Mouse (Mus musculus): ENCODE results near the gene Mecom. TPM values are rescaled to one million over a fixed set of nuclear protein-coding genes. Genes with fewer than 3 reads are reported as not detected.

Mecom gene
- total and polyA plus RNA-seq, 2 experiments from 2014 or later, result 2.6 to 5.1 TPM

DNA sequence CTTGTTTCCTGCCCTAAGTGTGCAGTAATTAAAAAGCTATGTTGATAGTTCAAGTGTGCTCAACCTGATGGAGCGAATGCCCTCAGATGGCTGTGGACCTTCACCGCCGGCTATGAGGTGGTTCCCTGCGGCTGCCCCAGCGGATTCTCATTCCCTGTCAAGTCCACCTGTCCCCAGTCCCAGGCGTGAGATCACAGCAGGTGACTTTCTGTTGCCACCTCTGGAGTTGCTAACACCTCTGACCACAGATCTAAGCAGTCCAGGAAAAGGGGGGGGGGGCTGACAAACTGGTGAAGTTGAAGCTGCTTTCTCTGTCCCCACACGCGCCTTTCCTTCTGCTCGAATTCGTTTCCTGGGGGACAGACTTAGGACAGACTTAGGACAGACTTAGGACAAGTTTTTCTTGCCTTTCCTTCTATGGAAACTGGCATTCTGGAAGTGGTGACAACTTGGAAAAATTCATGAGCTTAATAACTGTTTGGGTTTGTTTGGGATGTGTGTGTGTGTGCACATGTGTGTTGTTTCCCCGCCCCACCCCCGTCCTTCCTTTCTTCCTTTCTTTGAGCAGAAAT lies 35.3 kb downstream of the Mecom start:
- ATAC-seq (ENCODE audit: low FRiP score) (no peak), DNase-seq (ENCODE audit: low spot score) (no peak)
- Histone ChIP-seq H3K9me3 (ENCODE audit: low read length) (no peaks in the 10 kb centered on the region), H3K27me3 (ENCODE audit: insufficient read depth, low read length) (peaks cover 45% of the 10 kb centered on the region), H3K36me3 (ENCODE audit: insufficient read depth, low read length) (no peaks in the 10 kb centered on the region), H3K4me3 (ENCODE audit: low read depth, low read length) (no peak overlapping the region), H3K4me2 (ENCODE audit: low read depth, low read length, poor library complexity, severe bottlenecking) (no peak overlapping the region), H3K4me1 (ENCODE audit: insufficient read depth, low read length) (0 out of 2 replicates have a peak, but pooled peaks cover 5% of the 10 kb centered on the region), H3K9ac (replicated peaks; ENCODE audit: low read length, poor library complexity, severe bottlenecking) (no peak overlapping the region), H3K27ac (ENCODE audit: low read depth, low read length) (no peak overlapping the region)
- WGBS, result 16% methylated on average over 12 of the region's 12 CpGs
- TF ChIP-seq CTCF (IDR thresholded peaks at IDR 0.05), result no peak

DNA sequence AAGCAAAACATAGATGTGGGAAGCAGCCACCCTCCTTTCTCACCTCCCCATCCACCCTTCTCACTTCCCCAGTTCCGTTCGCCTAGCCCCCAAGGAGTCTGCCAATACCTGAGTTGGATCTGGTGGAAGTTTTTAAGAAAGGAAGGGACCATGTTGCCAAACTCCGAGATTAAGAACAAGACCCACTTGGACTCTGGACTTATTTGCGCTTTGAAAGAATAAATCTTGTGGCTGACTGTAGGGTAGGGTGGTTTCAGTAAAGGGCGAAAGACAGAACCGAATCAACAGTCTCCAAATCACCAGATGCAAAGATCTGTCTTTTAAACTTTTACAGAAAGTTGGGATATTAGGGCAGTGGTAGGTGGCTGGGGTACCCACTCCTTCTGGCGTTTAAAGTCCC lies 36.0 kb downstream of the Mecom start:
- H3K4me2 ChIP-seq (ENCODE audit: low read depth, low read length, poor library complexity, severe bottlenecking), result no peak overlapping the region
- H3K4me1 ChIP-seq (ENCODE audit: insufficient read depth, low read length), result 0 out of 2 replicates have a peak, but pooled peaks cover 8% of the 10 kb centered on the region
- no peak overlapping the region for H3K4me3 ChIP-seq (ENCODE audit: low read depth, low read length)
- 24% methylated on average over 7 of the region's 7 CpGs for WGBS
- H3K36me3 ChIP-seq (ENCODE audit: insufficient read depth, low read length), result no peaks in the 10 kb centered on the region
- no peak for TF ChIP-seq CTCF (IDR thresholded peaks at IDR 0.05)
- H3K27me3 ChIP-seq (ENCODE audit: insufficient read depth, low read length), result peaks cover 41% of the 10 kb centered on the region
- no peak for ATAC-seq (ENCODE audit: low FRiP score)
- no peak overlapping the region for H3K27ac ChIP-seq (ENCODE audit: low read depth, low read length)
- H3K9me3 ChIP-seq (ENCODE audit: low read length), result no peaks in the 10 kb centered on the region
- H3K9ac ChIP-seq (replicated peaks; ENCODE audit: low read length, poor library complexity, severe bottlenecking), result no peak overlapping the region
- no peak for DNase-seq (ENCODE audit: low spot score)

DNA sequence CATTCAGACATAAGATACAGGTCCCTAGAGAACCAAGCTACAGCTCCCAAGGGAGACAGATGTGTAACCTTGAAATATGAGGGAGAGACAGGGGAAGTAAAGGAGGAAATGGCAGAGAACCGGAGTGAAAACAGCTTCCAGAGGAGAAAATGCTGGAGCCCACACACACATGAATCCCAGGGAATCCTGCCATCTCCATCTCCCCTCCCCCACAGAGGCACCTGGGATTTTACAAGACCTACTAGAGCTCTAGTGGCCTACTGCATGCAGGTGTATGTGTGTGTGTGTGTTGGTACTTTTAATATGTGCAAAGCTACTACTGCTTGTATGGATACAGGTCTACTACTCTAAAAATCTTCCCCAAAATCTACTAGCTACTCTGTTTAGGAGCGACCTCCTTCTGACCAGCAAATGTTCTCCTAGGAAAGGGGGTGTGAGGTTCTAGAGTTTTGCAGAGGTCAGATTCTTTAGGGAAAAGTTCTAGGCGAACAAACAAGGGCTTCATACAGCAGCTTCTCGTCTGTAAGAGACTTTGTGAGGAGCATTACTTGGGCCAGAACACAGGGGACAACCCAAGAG lies 36.7 kb downstream of the Mecom start:
- Histone ChIP-seq H3K36me3 (ENCODE audit: insufficient read depth, low read length) (no peaks in the 10 kb centered on the region), H3K9ac (replicated peaks; ENCODE audit: low read length, poor library complexity, severe bottlenecking) (no peak overlapping the region), H3K27me3 (ENCODE audit: insufficient read depth, low read length) (peaks cover 41% of the 10 kb centered on the region), H3K4me2 (ENCODE audit: low read depth, low read length, poor library complexity, severe bottlenecking) (no peak overlapping the region), H3K4me3 (ENCODE audit: low read depth, low read length) (no peak overlapping the region), H3K27ac (ENCODE audit: low read depth, low read length) (no peak overlapping the region), H3K4me1 (ENCODE audit: insufficient read depth, low read length) (0 out of 2 replicates have a peak, but pooled peaks cover 8% of the 10 kb centered on the region), H3K9me3 (ENCODE audit: low read length) (no peaks in the 10 kb centered on the region)
- no peak for TF ChIP-seq CTCF (IDR thresholded peaks at IDR 0.05)
- ATAC-seq (ENCODE audit: low FRiP score), result no peak
- DNase-seq (ENCODE audit: low spot score), result no peak
- 42% methylated on average over 4 of the region's 4 CpGs for WGBS

DNA sequence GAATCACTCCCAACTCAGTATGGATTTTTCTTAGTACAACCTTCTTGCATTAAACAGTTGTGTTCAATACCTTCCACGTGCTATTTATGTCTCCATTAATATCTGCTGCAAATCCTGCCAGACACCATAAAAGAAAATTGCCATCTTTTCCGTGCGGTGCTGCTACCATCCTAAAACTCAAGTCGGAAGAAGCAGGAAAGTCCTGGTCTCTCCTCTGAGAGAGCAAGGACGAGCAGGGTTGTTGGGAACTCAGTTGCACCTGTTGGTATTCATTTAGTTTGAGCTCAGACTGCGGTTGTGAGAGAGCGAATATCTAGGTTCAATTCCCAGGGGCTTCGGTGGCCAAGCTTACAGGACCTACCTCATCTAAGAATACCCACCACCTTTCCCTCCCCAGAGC lies 37.2 kb downstream of the Mecom start:
- ATAC-seq (ENCODE audit: low FRiP score) (no peak), DNase-seq (ENCODE audit: low spot score) (no peak)
- Histone ChIP-seq H3K27me3 (ENCODE audit: insufficient read depth, low read length) (peaks cover 45% of the 10 kb centered on the region), H3K9ac (replicated peaks; ENCODE audit: low read length, poor library complexity, severe bottlenecking) (no peak overlapping the region), H3K36me3 (ENCODE audit: insufficient read depth, low read length) (no peaks in the 10 kb centered on the region), H3K4me1 (ENCODE audit: insufficient read depth, low read length) (0 out of 2 replicates have a peak, but pooled peaks cover 8% of the 10 kb centered on the region), H3K27ac (ENCODE audit: low read depth, low read length) (no peak overlapping the region), H3K9me3 (ENCODE audit: low read length) (no peaks in the 10 kb centered on the region), H3K4me2 (ENCODE audit: low read depth, low read length, poor library complexity, severe bottlenecking) (no peak overlapping the region), H3K4me3 (ENCODE audit: low read depth, low read length) (no peak overlapping the region)
- 19% methylated on average over 8 of the region's 8 CpGs for WGBS
- no peak for TF ChIP-seq CTCF (IDR thresholded peaks at IDR 0.05)

DNA sequence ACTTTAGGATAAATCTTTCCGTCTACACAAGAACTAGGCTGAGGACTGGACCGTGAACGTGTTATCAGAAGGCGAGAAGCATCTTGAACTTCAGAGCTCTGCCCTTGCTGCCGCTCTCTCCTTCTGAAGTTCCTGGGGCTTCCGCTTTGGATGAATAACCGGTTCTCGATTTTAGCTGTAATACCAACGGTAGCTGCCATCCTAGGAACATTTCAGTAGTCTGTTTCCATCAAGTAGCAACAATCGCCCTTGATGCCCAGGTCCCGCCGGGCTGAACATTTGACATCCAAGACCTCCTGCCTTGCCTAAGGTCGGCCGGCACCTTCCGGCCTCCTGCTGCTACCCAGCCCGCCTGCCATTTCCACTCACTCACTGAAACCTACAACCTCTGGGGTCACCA lies 37.7 kb downstream of the Mecom start:
- WGBS, result 5% methylated on average over 16 of the region's 16 CpGs
- no peak for DNase-seq (ENCODE audit: low spot score)
- H3K27me3 ChIP-seq (ENCODE audit: insufficient read depth, low read length), result peaks cover 49% of the 10 kb centered on the region
- H3K9ac ChIP-seq (replicated peaks; ENCODE audit: low read length, poor library complexity, severe bottlenecking), result no peak overlapping the region
- no peak overlapping the region for H3K4me3 ChIP-seq (ENCODE audit: low read depth, low read length)
- no peak for TF ChIP-seq CTCF (IDR thresholded peaks at IDR 0.05)
- no peaks in the 10 kb centered on the region for H3K9me3 ChIP-seq (ENCODE audit: low read length)
- 0 out of 2 replicates have a peak, but pooled peaks cover 8% of the 10 kb centered on the region for H3K4me1 ChIP-seq (ENCODE audit: insufficient read depth, low read length)
- no peaks in the 10 kb centered on the region for H3K36me3 ChIP-seq (ENCODE audit: insufficient read depth, low read length)
- no peak overlapping the region for H3K27ac ChIP-seq (ENCODE audit: low read depth, low read length)
- peak overlapping the region; percentile 82 for H3K4me2 ChIP-seq (ENCODE audit: low read depth, low read length, poor library complexity, severe bottlenecking)
- ATAC-seq (ENCODE audit: low FRiP score), result no peak

All from midbrain, postnatal 0 days (tissue).